ENCODE assay signal across 8 mouse cellular contexts in the genomic region with DNA sequence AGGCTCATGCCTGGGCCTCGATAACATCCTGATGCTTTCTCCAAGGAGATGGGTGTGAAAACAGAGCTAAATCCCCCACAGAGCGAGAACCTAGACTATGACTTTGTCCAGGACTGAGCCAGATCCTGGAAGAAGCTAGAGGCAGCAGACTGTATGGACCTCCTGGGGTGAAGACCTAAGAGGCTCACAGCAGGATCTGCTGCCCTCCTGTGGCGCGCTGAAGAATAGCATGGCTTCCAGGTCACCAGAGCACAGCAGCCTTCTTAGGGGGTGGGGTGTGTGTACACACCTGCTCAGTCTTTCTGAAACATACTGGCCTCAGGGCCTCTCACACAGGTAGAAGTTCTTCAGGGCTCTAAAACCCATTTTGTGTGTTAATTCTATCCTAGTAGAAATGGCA. TPM values are rescaled to one million over a fixed set of nuclear protein-coding genes. Genes with fewer than 3 reads are reported as not detected.
A peak's percentile ranks its signal among the peaks of the same experiment; 100 is the strongest.
DNase-seq lines count a peak whose midpoint lies in the region; ATAC-seq lines count a peak whose summit lies in the region.
"Had no signal": no experiment of that assay in that cellular context is flagged by ENCODE, and none has a peak within 500 bp of the region (broad histone marks: within the 10 kb centered on the region; RNA-seq: fewer than 3 reads in every experiment).

No protein-coding gene starts in this region.

- H3K4me2 ChIP-seq in intestine, embryonic 14.5 days (ENCODE audit: low read length): no peak overlapping the region
- no peak overlapping the region for H3K4me2 ChIP-seq in midbrain, embryonic 11.5 days

- no peaks in the 10 kb centered on the region for H3K36me3 ChIP-seq in intestine, embryonic 14.5 days (ENCODE audit: control insufficient read depth, insufficient read depth, low read length)
- H3K36me3 ChIP-seq in midbrain, embryonic 11.5 days (ENCODE audit: control insufficient read depth, insufficient read depth, low read length): no peaks in the 10 kb centered on the region

- intact Hi-C loops in left cerebral cortex, postnatal 4 days (cut with DNase I): loop anchor here (2.0 kb wide), 1 partner anchor 356 kb away; no protein-coding TSS in a partner anchor

- 23% methylated on average over 4 of the region's 4 CpGs for WGBS in intestine, embryonic 14.5 days
- WGBS in midbrain, embryonic 11.5 days: 21% methylated on average over 4 of the region's 4 CpGs

- no peak overlapping the region for H3K4me3 ChIP-seq in intestine, embryonic 14.5 days (ENCODE audit: low read depth, low read length)
- H3K4me3 ChIP-seq in midbrain, embryonic 11.5 days (ENCODE audit: low read depth, low read length): no peak overlapping the region
- H3K4me3 ChIP-seq: myocyte had no signal

- no peak overlapping the region for H3K9ac ChIP-seq in intestine, embryonic 14.5 days (ENCODE audit: low read length)
- no peak overlapping the region for H3K9ac ChIP-seq in midbrain, embryonic 11.5 days (ENCODE audit: low read length)

- DNase-seq in adrenal gland, adult (ENCODE audit: inconsistent age in 2 of 2, low spot score in 1 of 2): peak; percentile 71 to 89
- peak; percentile 74 to 78 for DNase-seq in cerebellum, postnatal 25 days
- peak; percentile 72 for DNase-seq in gastrocnemius, adult 18-20 months (ENCODE audit: low spot score)
- peak; percentile 76 for DNase-seq in intestine, embryonic 14.5 days (ENCODE audit: low spot score)
- DNase-seq in left cerebral cortex, postnatal 4 days: peak; percentile 47
- DNase-seq in midbrain, embryonic 11.5 days (ENCODE audit: low spot score, missing footprints): peak; percentile 94
- DNase-seq in spleen, adult 18-20 months: peak; percentile 55 to 62

- no peak overlapping the region for H3K27ac ChIP-seq in intestine, embryonic 14.5 days (ENCODE audit: low read depth)
- H3K27ac ChIP-seq in midbrain, embryonic 11.5 days (ENCODE audit: low read depth, low read length): no peak overlapping the region

- ATAC-seq in intestine, embryonic 14.5 days (replicated peaks; ENCODE audit: low FRiP score, low TSS enrichment, low read depth): peak; percentile 89
- peak; percentile 61; the same call in 1 of the 2 replicates for ATAC-seq in midbrain, embryonic 11.5 days (ENCODE audit: low FRiP score)

- no peaks in the 10 kb centered on the region for H3K27me3 ChIP-seq in intestine, embryonic 14.5 days (replicated peaks; ENCODE audit: control insufficient read depth, insufficient read depth, low read length)
- H3K27me3 ChIP-seq in midbrain, embryonic 11.5 days (ENCODE audit: control insufficient read depth, insufficient read depth, low read length): no peaks in the 10 kb centered on the region

- no peaks in the 10 kb centered on the region for H3K4me1 ChIP-seq in intestine, embryonic 14.5 days (replicated peaks; ENCODE audit: control insufficient read depth, insufficient read depth, low read length)
- H3K4me1 ChIP-seq in midbrain, embryonic 11.5 days (ENCODE audit: control insufficient read depth, insufficient read depth, low read length): no peaks in the 10 kb centered on the region

- H3K9me3 ChIP-seq in intestine, embryonic 14.5 days (ENCODE audit: control insufficient read depth, low read length): no peaks in the 10 kb centered on the region
- no peaks in the 10 kb centered on the region for H3K9me3 ChIP-seq in midbrain, embryonic 11.5 days (ENCODE audit: control insufficient read depth, low read length)

RNA-seq across cellular contexts. Expression of a gene that starts 15.6 kb away (rescaled TPM):
- total RNA-seq in gastrocnemius, adult 18-20 months (2021): 1,000 to 10,000 TPM; 1,142 to 1,473 TPM
- 11.4 and 12.4 TPM in 2 replicates for polyA plus RNA-seq in intestine, embryonic 14.5 days (2014; fragmentation: Nextera tagmentation; extraction: Ambion mirVana)
- total RNA-seq in left cerebral cortex, postnatal 4 days (2021): 1 to 10 TPM; 6.1 to 7.1 TPM
- 0.93 and 1.8 TPM in 2 replicates for polyA plus RNA-seq in midbrain, embryonic 11.5 days (2014; fragmentation: Nextera tagmentation; extraction: Ambion mirVana)

RNA-seq across cellular contexts. Expression of a gene that starts 48.2 kb away (rescaled TPM):
- total RNA-seq in gastrocnemius, adult 18-20 months (2021): 1 to 10 TPM; 8.2 to 8.4 TPM
- 13.9 and 15.6 TPM in 2 replicates for polyA plus RNA-seq in intestine, embryonic 14.5 days (2014; fragmentation: Nextera tagmentation; extraction: Ambion mirVana)
- 10 to 100 TPM; 17.4 to 21.1 TPM for total RNA-seq in left cerebral cortex, postnatal 4 days (2021)
- polyA plus RNA-seq in midbrain, embryonic 11.5 days (2014; fragmentation: Nextera tagmentation; extraction: Ambion mirVana): 5.2 and 5.4 TPM in 2 replicates

Comparison
In these comparisons a context has a peak if more than half of its experiments do, and no peak if none do; other contexts are left out.
1. RNA of a gene that starts 15.6 kb away (total RNA-seq): 1,142 to 1,473 TPM in gastrocnemius, adult 18-20 months; 6.1 to 7.1 TPM in left cerebral cortex, postnatal 4 days; every median in the first group is over 100 times any median in the second.
2. Peak in every context shown above with its lines, with median percentiles within 50 percentile points of each other: DNase-seq.